Mouse (Mus musculus) midbrain, embryonic 16.5 days (tissue): ENCODE data around the gene Efcab10. TPM values are rescaled to one million over a fixed set of nuclear protein-coding genes. Genes with fewer than 3 reads are reported as not detected.

ENCODE experiments used
- ATAC-seq: fragments of 200-750 bp; cut with Nextera tagmentation; 2 replicates; pipeline ENCODE4 v1.8.0; 2017; ENCODE audit warnings: moderate TSS enrichment
- H3K27ac ChIP-seq: fragments of 300-500 bp; sonication (generic); 2 replicates; pipeline ENCODE4 v1.5.1; 2014; ENCODE audit warnings: mild to moderate bottlenecking, low read length, mixed read lengths
- H3K27me3 ChIP-seq: fragments of 300-500 bp; sonication (generic); 2 replicates; pipeline ENCODE4 v1.6.1; 2014; ENCODE audit warnings: low read depth, low read length, mixed read lengths; ENCODE audit not compliant: control insufficient read depth, insufficient read depth
- H3K36me3 ChIP-seq: fragments of 300-500 bp; sonication (generic); 2 replicates; pipeline ENCODE4 v1.6.1; 2014; ENCODE audit warnings: mild to moderate bottlenecking, low read length, moderate library complexity, mixed read lengths; ENCODE audit not compliant: control insufficient read depth, insufficient read depth
- H3K4me1 ChIP-seq: fragments of 300-500 bp; sonication (generic); 2 replicates; pipeline ENCODE4 v1.6.1; 2014; ENCODE audit warnings: mild to moderate bottlenecking, low read length, mixed read lengths; ENCODE audit not compliant: control insufficient read depth, insufficient read depth
- H3K4me2 ChIP-seq: fragments of 300-500 bp; sonication (generic); 2 replicates; pipeline ENCODE4 v1.6.1; 2014; ENCODE audit warnings: mild to moderate bottlenecking, low read length, mixed read lengths
- H3K4me3 ChIP-seq: fragments of 300-500 bp; sonication (generic); 2 replicates; pipeline ENCODE4 v1.5.1; 2014; ENCODE audit warnings: low read depth, mild to moderate bottlenecking, low read length, moderate library complexity, mixed read lengths
- H3K9ac ChIP-seq: fragments of 300-500 bp; sonication (generic); 2 replicates; pipeline ENCODE4 v1.6.1; 2014; ENCODE audit warnings: low read depth, low read length, mixed read lengths
- H3K9me3 ChIP-seq: fragments of 300-500 bp; sonication (generic); replicated peaks from 2 replicates; pipeline ENCODE4 v1.6.1; 2014; ENCODE audit warnings: mild to moderate bottlenecking, low read length, mixed read lengths; ENCODE audit not compliant: control insufficient read depth, poor library complexity, severe bottlenecking
- WGBS: fragments of 180-500 bp; shearing (Covaris S2); extraction: QIAGEN DNeasy Blood & Tissue Kit; methylation state at CpG from one replicate; pipeline ENCODE4 v1.1.7; 2014; 5-methylcytosine and 5-hydroxymethylcytosine counted together
- polyA plus RNA-seq: library from polyadenylated mRNA; unstranded; fragments of >200 nt; fragmentation: Nextera tagmentation; extraction: Ambion mirVana; gene quantifications from 2 replicates; pipeline ENCODE4 v1.2.1, GENCODE M21; 2015

The Efcab10 gene
- polyA plus RNA-seq, 1 experiment from 2014 or later = 2.7 TPM

DNA sequence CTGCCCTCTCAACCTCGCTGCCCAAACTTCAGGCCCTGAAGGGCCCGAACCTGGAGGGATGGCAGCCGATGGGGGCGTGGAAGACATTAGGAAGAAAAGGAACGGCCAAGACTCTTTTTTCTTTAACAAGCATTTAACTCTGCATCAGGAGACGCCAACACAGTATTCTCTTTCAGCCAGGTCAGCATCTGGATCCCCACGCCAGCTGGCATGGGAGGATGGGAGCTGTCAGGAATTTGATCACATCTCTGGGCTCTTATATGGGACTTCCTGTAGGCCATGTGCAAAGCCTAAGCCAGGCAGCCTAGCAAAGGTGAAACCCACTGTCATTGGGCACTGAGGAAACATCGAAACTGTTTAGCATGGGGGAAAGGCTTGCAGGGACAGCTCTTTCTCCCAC, 30.1 kb upstream of the Efcab10 start:
- WGBS = 92% methylated on average over 8 of the region's 8 CpGs
- peaks cover 8% of the 10 kb centered on the region for H3K36me3 ChIP-seq
- H3K9me3 ChIP-seq = no peaks in the 10 kb centered on the region
- no peaks in the 10 kb centered on the region; the same call in 1 of the 2 replicates for H3K4me1 ChIP-seq
- no peak overlapping the region for H3K4me3 ChIP-seq
- no peak overlapping the region for H3K27ac ChIP-seq
- ATAC-seq = no peak
- H3K9ac ChIP-seq = no peak overlapping the region
- no peak overlapping the region for H3K4me2 ChIP-seq
- H3K27me3 ChIP-seq = no peaks in the 10 kb centered on the region

DNA sequence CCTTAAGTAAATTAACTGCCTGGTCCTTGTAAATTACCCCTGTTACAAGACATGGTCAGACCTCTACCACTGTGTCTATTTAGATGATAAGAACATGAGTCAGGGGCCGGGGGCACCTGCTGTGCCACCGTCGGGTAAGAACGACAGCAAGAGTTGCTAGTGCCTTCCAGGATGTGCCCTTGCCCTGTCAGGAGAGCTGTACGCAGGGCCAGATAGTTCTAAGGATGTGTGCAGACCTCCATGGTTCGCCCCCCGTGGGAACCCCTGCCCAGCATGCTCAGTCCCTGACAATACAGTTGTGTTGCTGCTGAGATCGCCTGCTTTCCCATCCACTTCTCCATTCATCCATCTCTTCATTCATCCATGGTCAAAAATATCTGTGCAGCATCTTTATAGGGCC, 29.5 kb upstream of the Efcab10 start:
- Histone ChIP-seq H3K36me3 (peaks cover 8% of the 10 kb centered on the region), H3K4me3 (no peak overlapping the region), H3K27ac (no peak overlapping the region), H3K9me3 (no peaks in the 10 kb centered on the region), H3K27me3 (no peaks in the 10 kb centered on the region), H3K4me1 (no peaks in the 10 kb centered on the region; the same call in 1 of the 2 replicates), H3K4me2 (no peak overlapping the region), H3K9ac (no peak overlapping the region)
- ATAC-seq = no peak
- WGBS = 79% methylated on average over 8 of the region's 8 CpGs

DNA sequence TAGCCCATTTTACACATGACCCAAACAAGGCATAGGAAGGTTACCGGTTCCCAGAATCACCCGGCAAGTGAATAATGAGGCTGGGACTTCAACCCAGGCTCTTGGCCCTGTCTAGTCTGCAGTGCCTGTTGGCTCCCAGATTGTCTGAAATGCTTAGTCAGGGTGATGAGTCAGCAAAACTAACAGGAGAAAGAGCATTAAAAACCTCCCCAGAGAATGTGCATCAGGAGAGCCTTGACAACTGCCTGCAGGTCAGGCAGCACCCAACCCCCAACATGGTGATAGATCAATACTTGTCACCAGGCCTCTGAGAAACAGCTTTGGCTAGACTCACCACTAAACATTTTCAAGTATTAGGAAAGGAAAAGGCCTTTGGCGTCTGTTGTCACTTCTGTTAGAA, 25.1 kb upstream of the Efcab10 start:
- Histone ChIP-seq H3K9me3 (no peaks in the 10 kb centered on the region), H3K4me2 (no peak overlapping the region)
- ATAC-seq = no peak

DNA sequence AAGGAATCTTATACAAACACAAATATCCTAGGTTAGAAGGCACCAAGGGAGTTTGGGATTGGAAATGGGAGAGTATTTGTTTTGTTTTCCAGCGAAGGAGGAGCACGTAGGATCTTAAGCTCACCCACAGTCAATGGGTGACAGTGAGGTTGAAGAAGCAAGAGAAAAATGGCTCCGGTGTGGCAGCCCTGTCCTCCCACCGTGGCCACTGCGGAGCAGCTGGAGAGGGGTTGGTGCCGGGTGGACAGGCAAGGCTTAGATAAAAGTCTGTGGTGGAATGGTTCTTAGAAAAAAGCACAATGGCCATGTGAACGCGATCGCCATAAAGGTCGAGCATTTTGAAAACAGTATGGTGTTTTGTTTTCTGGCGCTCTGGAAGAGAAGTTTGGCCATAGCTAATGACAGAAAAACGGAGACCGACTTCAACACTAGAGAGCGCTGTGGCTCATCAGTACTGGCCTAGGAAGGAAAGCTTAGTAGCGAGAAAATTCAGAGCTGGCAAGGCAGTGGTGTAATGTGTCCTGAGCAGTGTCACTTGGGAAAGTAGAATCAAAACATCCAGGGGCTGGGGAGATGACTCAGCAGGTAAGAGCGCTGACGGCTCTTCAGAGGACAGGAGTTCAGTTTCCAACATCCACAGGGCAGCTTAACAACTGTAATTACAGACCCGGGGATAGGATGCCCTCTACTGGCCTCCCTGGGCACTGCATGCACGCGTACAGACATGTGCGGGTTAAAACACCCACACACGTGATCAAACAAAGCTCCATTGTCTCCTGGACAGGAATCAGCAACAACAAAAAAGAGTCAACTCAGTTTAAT, 14.8 kb upstream of the Efcab10 start:
- no peaks in the 10 kb centered on the region for H3K9me3 ChIP-seq
- H3K27ac ChIP-seq = no peak overlapping the region
- H3K27me3 ChIP-seq = no peaks in the 10 kb centered on the region
- no peak overlapping the region for H3K4me3 ChIP-seq
- H3K9ac ChIP-seq = no peak overlapping the region
- WGBS = 20% methylated on average over 22 of the region's 22 CpGs
- H3K36me3 ChIP-seq = no peaks in the 10 kb centered on the region
- H3K4me1 ChIP-seq = no peaks in the 10 kb centered on the region; the same call in 1 of the 2 replicates
- peak; percentile 78 for ATAC-seq
- H3K4me2 ChIP-seq = peak overlapping the region; percentile 45

More for the DNA sequence above, 25.1 kb upstream of the Efcab10 start:
- Histone ChIP-seq H3K27ac (no peak overlapping the region), H3K4me1 (no peaks in the 10 kb centered on the region), H3K27me3 (no peaks in the 10 kb centered on the region), H3K36me3 (peaks cover 8% of the 10 kb centered on the region), H3K4me3 (no peak overlapping the region), H3K9ac (no peak overlapping the region)
- 90% methylated on average over 3 of the region's 3 CpGs for WGBS

DNA sequence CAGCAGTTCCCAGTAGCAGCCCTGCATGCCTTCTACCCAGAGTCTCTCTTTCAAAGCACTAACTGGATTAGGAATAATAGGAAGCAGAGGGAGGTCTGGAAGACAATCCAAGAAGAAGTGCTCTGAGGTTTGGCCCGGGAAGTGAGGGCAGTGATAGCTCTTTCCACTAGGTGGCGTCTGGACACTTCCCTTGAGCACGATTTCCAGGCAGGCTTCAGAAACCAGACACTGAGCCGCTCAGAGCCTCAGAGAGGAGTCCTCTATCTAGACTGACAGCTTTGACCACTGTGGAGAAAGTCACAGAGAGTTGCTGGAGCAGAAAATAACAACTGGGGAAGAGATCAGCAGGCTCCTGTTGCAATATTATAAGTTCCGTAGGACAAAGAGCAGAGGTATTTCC, 5.8 kb upstream of the Efcab10 start:
- no peak overlapping the region for H3K4me2 ChIP-seq
- no peaks in the 10 kb centered on the region for H3K36me3 ChIP-seq
- no peaks in the 10 kb centered on the region for H3K9me3 ChIP-seq
- H3K4me3 ChIP-seq = no peak overlapping the region
- H3K27ac ChIP-seq = no peak overlapping the region
- 4% methylated on average over 5 of the region's 5 CpGs for WGBS
- H3K4me1 ChIP-seq = no peaks in the 10 kb centered on the region
- H3K9ac ChIP-seq = no peak overlapping the region
- peak; percentile 80 for ATAC-seq
- no peaks in the 10 kb centered on the region for H3K27me3 ChIP-seq

DNA sequence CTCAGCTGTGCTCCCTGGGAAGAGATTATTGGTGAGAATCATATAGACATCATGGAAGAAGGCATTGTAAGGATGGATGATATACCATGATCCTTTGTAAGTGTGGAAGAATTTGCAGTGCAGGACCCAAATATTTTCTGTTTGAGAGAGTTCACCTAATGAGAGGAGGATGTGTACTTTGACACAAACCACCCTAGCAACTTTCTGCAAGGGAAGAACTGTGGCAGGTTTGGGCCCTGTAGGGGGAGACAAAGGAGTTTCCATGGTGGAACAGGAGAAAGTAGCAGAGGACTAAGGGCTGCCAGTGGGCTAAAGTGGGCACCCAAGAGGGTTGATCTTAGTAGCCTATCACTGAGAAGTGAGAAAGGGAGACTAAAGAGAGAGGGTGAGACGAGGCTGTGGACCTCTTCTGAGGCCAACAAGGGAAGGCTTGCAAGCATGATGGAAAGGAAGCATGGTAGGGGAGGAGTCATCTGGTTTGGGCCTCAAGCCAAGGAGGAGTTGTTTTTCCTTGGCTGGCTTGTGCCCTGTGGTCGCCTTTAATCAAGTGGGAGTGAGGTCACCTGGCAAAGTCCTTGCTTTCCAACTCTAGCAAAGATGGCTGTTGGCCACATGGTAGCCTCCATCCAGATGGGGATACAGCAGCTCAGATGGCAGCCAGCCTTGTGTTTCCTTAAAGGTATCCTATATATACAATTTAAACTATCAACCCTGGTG, 3.7 kb upstream of the Efcab10 start:
- Histone ChIP-seq H3K27ac (no peak overlapping the region), H3K4me3 (no peak overlapping the region), H3K9ac (no peak overlapping the region), H3K9me3 (no peaks in the 10 kb centered on the region), H3K27me3 (no peaks in the 10 kb centered on the region), H3K36me3 (no peaks in the 10 kb centered on the region), H3K4me2 (no peak overlapping the region), H3K4me1 (peaks cover 6% of the 10 kb centered on the region)
- no peak for ATAC-seq
- WGBS = 66% methylated on average over 2 of the region's 2 CpGs

DNA sequence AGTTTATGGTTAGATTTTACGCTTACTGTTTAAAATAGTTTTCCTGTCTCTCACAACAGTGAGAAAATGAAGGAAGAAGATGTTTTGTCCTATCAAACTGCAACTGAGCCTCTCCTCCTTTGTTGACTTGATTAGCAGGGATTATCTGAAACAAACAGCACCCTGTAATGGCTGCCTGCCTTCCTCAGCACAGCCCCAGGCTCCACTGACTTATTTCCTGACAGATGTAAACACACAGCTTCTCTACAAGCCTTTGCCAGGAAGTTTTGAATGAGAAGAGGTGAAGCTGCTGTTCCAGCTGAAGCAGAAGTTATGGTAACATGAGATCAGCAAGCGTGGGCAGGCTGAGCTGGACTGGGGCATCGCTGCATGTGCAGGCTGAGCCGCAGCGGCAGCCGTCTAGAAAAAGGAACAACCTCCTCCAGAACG, 8.6 kb downstream of the Efcab10 start:
- Histone ChIP-seq H3K4me2 (no peak overlapping the region), H3K27ac (no peak overlapping the region), H3K4me1 (peaks cover 5% of the 10 kb centered on the region; the same call in 1 of the 2 replicates), H3K9me3 (no peaks in the 10 kb centered on the region), H3K27me3 (no peaks in the 10 kb centered on the region), H3K9ac (no peak overlapping the region), H3K36me3 (no peaks in the 10 kb centered on the region), H3K4me3 (no peak overlapping the region)
- no peak for ATAC-seq
- WGBS = 70% methylated on average over 7 of the region's 7 CpGs

DNA sequence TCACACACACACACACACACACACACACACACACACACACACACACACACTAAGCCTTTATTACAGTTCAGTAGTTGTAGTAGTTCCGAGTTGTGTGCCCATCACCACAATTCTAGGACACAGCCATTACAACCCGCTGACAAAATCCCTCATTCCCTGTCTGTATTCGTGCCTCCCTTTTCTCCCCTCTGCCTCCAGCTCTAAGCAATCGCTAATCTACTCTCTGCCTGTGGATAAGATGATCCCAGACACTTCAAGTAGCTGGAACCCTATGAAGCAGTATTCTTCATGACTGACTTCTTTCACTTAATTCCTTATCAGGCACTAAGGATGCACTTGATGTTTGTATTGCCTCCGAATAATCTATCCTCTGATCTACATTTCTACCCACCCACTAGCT, 10.3 kb downstream of the Efcab10 start:
- Histone ChIP-seq H3K27ac (peak overlapping the region; percentile 18; the same call in 1 of the 2 replicates), H3K9me3 (no peaks in the 10 kb centered on the region), H3K36me3 (no peaks in the 10 kb centered on the region), H3K27me3 (no peaks in the 10 kb centered on the region), H3K4me2 (no peak overlapping the region), H3K4me3 (no peak overlapping the region), H3K9ac (no peak overlapping the region), H3K4me1 (peaks cover 5% of the 10 kb centered on the region; the same call in 1 of the 2 replicates)
- ATAC-seq = peak; percentile 45; the same call in 1 of the 2 replicates
- 28% methylated on average over 5 of the region's 5 CpGs for WGBS
